Mouse (Mus musculus) left cerebral cortex, postnatal 14 days (tissue): ENCODE results near the gene Nrxn3. TPM values are rescaled to one million over a fixed set of nuclear protein-coding genes. Genes with fewer than 3 reads are reported as not detected.

Experiments
- DNase-seq, 2 experiments: peaks; one replicate each; pipeline ENCODE4 v3.0.0; 2021 to 2022; ENCODE audit warnings: low spot score in 2 of 2, mixed read lengths in 1 of 2
- intact Hi-C: fragments of 180-260 bp; cut with DNase I; formaldehyde crosslinking; loops from one replicate; pipeline ENCODE4 v1.15.1; 2025
- total RNA-seq, 2 experiments: library from RNA; stranded (reverse); gene quantifications; 2 replicates each; pipeline ENCODE4 v1.2.3; 2021

Nrxn3 gene
- total RNA-seq, 2 experiments from 2014 or later = 202 to 209 TPM

DNA sequence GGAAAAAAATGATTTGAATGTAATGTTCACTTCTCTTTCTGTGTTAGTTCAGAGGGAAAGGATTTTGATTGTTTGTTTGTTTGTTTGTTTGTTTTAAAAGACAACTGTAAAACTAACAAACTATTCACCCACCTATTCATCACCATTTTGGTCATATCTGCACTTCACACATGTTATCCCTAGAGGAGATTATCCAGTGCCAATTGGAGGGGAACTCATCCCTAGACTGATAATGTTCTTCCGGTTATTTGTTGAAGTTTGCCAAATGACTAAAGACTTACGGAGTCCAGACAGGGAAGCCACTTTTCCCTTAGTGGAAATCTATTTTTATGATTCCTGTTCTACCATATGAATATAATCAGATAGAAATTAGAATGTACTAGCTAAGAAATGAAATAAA lies 831.5 kb downstream of the Nrxn3 start:
- no peak for DNase-seq
- intact Hi-C loops = no loop called here

DNA sequence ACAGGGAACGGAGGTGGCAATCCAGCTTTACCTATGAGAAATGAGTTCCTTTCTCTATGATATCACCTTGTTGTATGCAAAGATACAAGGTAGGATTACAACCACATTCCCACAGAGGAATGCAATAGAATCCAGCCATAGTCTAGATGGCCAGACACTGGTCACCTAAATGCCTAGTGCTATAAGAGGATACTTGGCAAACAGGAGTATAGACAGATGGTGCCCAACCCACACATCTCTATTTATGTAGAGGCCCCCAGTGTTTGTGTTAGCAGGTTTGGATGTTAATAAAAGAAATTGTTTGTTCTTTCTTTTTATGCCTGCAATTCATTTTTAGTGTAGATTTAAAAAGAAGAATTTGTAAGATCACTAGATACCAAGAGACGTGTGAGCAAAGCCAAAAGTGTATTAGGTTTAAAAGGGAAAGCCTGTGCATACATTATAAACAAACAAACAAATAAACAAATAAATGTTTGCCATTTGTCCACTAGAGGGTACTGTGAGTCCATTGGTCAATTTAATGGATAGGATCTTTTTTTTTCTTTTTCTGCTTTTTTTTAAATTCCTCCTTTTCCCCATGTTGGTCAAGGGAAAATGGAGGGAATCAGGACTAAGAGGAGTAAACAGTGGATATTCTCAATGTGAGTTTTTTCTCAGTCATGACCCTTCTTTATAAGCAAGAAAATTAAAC lies 832.2 kb downstream of the Nrxn3 start:
- DNase-seq = peak; percentile 22 to 36
- intact Hi-C loops = no loop called here

GRCm38 (mm10) chr12:89558921-89559320 lies 836.2 kb downstream of the Nrxn3 start:
- intact Hi-C loops = no loop called here
- no peak for DNase-seq

DNA sequence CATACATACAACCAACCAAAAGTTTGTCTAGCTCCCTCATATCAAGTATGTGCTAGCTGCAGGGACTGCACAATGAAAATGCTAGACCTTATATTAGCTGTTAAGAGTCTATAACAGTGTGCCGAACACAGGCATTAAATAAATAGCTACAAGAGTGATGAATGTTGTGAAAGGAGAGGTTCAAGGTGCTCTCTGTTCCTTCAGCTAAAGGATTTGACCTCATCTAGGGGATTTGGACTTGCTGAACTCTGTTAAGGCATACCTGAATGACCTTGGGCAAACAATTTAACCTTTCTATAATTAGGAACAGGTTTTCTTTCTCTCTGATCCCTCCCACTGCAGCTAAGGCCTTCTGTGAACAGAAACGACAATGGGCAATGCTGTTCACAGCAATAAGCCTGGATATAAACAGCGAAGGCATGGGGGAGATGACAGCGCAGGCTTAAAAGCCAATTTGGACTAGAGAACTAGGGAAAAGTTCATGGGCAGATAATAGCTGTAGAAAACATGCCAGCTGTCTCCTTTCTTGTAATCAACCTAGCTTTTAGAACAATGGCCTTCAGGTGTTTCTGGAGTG lies 839.4 kb downstream of the Nrxn3 start:
- DNase-seq = no peak
- intact Hi-C loops = no loop called here

GRCm38 (mm10) chr12:89568723-89569377 lies 846.2 kb downstream of the Nrxn3 start:
- intact Hi-C loops = no loop called here

GRCm38 (mm10) chr12:89592459-89592858 lies 869.8 kb downstream of the Nrxn3 start:
- intact Hi-C loops = no loop called here
- DNase-seq = no peak

More at GRCm38 (mm10) chr12:89568723-89569377, 846.2 kb downstream of the Nrxn3 start:
- DNase-seq = no peak

- intact Hi-C loops = no loop called here
- no peak for DNase-seq
These were observed 891.0 kb downstream of the Nrxn3 start for GRCm38 (mm10) chr12:89613670-89614069.

DNA sequence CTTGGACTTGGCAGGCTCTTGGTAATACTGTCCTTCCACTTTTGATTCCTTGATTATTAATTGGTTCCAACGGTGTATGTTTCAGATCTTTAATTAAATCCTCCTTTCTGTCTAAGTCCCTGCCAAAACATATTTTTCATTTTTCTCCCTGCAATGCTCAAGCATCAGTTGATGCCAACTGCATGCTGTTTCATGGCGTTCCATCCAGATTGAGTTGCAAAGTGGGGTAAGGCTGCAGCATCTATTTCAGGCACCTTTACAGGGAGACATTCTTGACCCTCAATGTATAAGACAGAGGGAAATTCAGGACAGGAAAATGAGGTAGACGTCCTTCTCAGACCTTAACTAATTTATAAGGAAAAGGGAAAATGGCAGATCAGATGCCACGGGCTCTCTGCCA lies 903.1 kb downstream of the Nrxn3 start:
- DNase-seq = no peak
- intact Hi-C loops = no loop called here

- no peak for DNase-seq
- intact Hi-C loops = no loop called here
These were observed 917.4 kb downstream of the Nrxn3 start for GRCm38 (mm10) chr12:89640046-89640445.

- DNase-seq = no peak
- intact Hi-C loops = no loop called here
These were observed 918.8 kb downstream of the Nrxn3 start for GRCm38 (mm10) chr12:89641460-89641859.

- DNase-seq = peak; percentile 10 to 23
- intact Hi-C loops = no loop called here
These were observed 930.5 kb downstream of the Nrxn3 start for GRCm38 (mm10) chr12:89653211-89653610.

DNA sequence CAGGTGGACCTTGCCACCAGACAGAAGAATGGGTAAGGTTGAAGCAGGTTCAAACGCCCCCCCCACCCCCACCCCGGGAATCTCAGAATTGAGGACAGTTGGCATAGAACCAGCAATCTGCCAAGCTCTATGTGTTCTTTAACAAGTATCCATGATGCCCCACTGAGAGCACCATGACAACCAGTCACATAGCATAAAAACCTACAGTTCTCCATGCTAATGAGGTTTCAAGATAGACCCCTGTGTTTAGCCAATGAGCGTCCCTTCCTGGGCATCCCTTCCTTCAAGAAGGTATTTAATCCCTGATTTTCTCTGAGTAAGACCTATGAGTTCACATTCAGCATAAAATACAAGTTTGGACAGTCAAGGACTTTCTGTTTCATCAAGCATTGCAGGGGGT lies 938.5 kb downstream of the Nrxn3 start:
- no peak for DNase-seq
- intact Hi-C loops = no loop called here

- intact Hi-C loops = no loop called here
- peak in 1 of 2 experiments; percentile 30 for DNase-seq
These were observed 946.2 kb downstream of the Nrxn3 start for GRCm38 (mm10) chr12:89668856-89669255.

DNA sequence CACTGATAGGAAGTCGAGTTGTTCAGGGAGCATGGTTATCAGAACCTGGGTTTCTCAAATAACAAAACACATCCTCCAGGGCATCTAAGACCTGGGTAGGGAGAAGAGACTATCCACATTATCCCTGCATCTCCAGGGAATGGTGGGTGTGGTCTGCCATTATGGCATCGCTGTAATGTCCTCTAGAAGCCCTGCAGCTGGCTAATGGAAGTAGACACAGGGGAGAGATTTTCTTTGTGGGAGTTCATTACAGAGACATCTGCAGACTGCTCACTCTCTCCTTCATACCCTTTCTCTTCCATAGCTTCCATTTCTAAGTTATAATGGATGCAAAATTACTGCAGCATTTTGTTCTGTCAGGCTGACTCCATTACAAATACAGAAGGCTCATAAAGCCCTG lies 950.1 kb downstream of the Nrxn3 start:
- intact Hi-C loops = no loop called here
- DNase-seq = no peak

GRCm38 (mm10) chr12:89685633-89686032 lies 963.0 kb downstream of the Nrxn3 start:
- peak; percentile 13 to 44 for DNase-seq
- intact Hi-C loops = no loop called here

DNA sequence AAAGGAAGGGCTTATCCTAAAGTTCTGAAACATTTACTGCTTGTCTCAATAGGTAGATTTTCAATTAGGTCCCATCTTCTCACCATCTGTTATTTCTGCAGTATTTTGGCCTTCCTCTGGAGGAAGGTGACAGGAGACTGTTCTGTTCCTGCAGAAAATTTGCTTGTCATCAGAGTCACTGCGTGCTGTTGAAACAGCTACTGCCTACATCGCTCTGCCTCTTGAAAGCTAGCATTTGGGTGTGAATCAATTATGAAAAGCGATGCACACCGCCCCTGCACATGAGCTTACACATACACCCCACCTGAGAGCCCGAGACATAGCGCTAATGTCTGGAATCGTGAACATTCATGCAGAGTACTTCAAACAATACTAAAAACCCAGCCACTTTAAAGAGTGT lies 966.4 kb downstream of the Nrxn3 start:
- peak; percentile 32 to 35 for DNase-seq
- intact Hi-C loops = no loop called here

DNA sequence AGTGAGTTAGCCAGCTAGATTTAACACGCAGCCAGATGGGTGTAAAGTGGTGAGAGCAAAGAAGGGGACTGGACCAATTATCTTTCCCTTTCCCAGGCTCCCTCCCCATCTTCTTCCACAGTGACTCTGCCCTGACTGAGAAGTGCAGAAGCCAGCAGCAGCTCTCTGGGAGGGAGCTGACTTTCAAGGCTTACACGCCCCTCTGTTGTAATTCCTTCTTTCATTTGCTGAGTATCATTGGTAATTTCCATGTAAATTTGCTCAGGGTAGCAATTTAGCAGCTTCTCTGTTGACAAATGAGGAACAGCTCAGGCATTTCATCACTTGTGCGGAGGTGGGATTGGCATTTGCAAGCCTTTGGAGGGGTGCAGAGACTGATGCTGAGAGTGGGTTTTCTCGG lies 976.8 kb downstream of the Nrxn3 start:
- peak; percentile 38 to 40 for DNase-seq
- intact Hi-C loops = no loop called here

GRCm38 (mm10) chr12:89700937-89701458 lies 978.3 kb downstream of the Nrxn3 start:
- DNase-seq = peak in 1 of 2 experiments; percentile 53
- intact Hi-C loops = no loop called here

DNA sequence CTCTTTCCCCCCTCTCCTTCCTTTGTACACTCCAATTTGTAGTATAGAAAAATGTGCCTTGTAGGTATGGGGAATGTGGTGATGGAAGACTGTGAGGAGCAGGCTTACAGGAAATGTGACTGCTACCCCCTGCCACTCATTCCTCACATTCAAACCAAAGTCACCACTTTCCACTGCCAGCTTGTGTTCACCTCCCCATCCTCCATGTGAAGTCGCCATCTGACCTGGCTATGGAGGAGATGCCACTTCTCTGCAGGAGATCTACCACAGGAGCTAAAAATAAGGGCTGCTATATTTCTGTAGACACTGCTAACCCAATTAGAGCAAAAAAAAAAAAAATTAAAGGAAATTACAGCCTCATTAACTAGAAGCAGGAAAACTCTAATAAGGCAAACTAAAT lies 980.3 kb downstream of the Nrxn3 start:
- intact Hi-C loops = no loop called here

DNA sequence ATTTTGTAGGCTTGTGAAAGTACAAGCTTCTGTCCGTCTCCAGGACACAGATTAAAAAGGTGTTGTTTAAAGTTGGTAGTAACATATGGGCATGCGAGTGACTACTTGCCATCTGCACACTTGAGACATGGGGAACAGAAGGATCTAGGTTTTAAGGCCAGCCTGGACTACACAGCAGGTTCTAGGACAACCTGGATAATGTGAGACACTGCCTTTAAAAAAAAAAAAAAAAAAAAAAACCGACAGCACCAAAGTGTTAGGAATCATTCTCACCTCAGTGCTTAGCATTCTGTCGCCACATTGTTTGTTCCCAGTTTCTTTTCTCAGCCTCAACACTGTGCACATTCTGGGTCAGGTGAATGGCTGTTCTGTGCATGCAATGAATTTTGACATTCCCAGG lies 985.2 kb downstream of the Nrxn3 start:
- intact Hi-C loops = no loop called here
- DNase-seq = no peak

More for the DNA sequence above, 980.3 kb downstream of the Nrxn3 start:
- DNase-seq = no peak

DNA sequence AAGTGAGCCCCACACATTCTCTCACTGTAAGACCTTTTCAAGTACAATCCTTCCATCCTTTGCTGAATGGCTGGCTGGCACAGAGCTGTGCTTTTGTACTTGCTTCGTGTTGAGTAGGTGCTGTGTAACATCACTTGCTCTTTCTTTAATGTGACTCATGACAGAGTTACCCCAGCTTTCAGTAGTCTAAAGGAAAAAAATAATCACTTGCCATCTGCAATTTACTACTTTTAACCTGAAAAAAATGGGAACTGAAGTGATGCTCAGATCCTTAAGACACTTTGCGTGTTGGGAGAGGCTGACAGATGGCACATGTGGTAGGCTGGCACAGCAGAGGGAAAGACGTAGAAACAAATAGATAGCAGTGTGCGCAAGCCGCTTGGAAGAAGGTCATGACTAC lies 987.8 kb downstream of the Nrxn3 start:
- peak; percentile 55 to 64 for DNase-seq
- intact Hi-C loops = no loop called here
